Mouse (Mus musculus): ENCODE measurements around the gene Cmip. TPM values are rescaled to one million over a fixed set of nuclear protein-coding genes. Genes with fewer than 3 reads are reported as not detected.

The Cmip gene
- polyA plus RNA-seq, 1 experiment from 2014 or later, result 47.1 TPM

DNA sequence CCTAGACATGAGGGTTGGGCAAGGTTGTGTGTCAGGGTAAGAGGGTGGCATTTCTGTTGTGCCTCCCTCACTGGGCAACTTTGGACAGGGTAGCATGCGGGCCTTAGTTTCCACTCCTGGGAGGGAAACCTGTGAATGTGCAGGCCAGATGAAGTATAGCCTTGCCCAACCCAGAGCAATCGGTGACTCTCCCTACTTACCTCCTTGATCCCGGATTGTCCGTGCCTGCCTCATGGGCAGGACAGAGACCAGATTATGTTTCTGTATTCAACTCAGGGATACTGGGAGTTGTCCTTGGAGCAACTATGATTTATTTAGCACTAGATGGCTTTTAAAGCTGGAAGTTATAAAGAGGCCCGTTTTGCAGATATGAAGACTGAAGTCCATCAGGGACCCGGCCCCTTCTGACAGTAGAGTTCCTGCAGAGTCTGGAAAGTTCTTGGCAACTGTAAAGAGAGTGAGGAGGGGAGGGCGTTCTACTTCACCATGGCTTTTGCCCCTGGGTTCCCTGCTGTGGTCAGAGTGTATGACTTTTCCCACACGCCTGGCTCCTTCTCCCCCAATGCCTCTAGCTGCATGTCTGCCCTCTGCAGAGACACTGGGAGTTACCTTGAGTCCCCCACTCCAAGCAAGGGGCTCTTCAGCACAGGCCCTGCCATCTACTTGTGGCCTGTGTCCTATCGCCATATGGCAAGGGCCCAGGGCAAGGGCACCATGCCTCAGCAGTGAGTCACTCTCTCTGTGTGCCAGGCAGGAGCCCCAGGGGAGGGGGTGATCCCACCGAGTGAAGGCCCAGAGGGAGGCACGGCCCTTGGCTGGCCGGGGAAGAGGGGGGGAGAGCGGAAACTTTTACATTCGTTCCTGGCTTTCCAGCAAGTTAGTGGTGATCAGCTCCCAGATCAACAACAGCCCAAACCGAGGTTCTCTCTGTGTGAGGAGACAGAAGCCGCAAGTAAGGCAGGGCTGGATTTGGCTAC lies 100.9 kb downstream of the Cmip start:
- TF ChIP-seq CTCF (IDR thresholded peaks at IDR 0.05; ENCODE audit: low read depth), result no peak
- peaks cover 8% of the 10 kb centered on the region; the same call in 1 of the 2 replicates for H3K36me3 ChIP-seq (ENCODE audit: control insufficient read depth, insufficient read depth)
- H3K4me1 ChIP-seq (replicated peaks; ENCODE audit: control insufficient read depth, insufficient read depth, low read length), result peaks cover 33% of the 10 kb centered on the region
- H3K27ac ChIP-seq (ENCODE audit: low read depth, low read length), result peak overlapping the region; percentile 83
- H3K9me3 ChIP-seq (ENCODE audit: control insufficient read depth), result no peaks in the 10 kb centered on the region
- no peak overlapping the region for H3K4me3 ChIP-seq (ENCODE audit: low read depth, low read length)
- no peaks in the 10 kb centered on the region for H3K27me3 ChIP-seq (replicated peaks; ENCODE audit: control insufficient read depth, insufficient read depth, low read length)
- WGBS, result 61% methylated on average over 16 of the region's 16 CpGs
- H3K4me2 ChIP-seq (replicated peaks; ENCODE audit: low read depth), result peak overlapping the region; percentile 17; the same call in 1 of the 2 replicates
- peak; percentile 50 for ATAC-seq
- H3K9ac ChIP-seq (ENCODE audit: low read depth, low read length), result no peak overlapping the region

GRCm38 (mm10) chr8:117360172-117360930 lies 103.5 kb downstream of the Cmip start:
- Histone ChIP-seq H3K9me3 (ENCODE audit: control insufficient read depth) (no peaks in the 10 kb centered on the region), H3K4me1 (replicated peaks; ENCODE audit: control insufficient read depth, insufficient read depth, low read length) (peaks cover 33% of the 10 kb centered on the region), H3K27ac (ENCODE audit: low read depth, low read length) (no peak overlapping the region), H3K4me2 (replicated peaks; ENCODE audit: low read depth) (no peak overlapping the region), H3K27me3 (replicated peaks; ENCODE audit: control insufficient read depth, insufficient read depth, low read length) (no peaks in the 10 kb centered on the region), H3K36me3 (ENCODE audit: control insufficient read depth, insufficient read depth) (peaks cover 7% of the 10 kb centered on the region; the same call in 1 of the 2 replicates), H3K9ac (ENCODE audit: low read depth, low read length) (no peak overlapping the region), H3K4me3 (ENCODE audit: low read depth, low read length) (no peak overlapping the region)
- no peak for TF ChIP-seq CTCF (IDR thresholded peaks at IDR 0.05; ENCODE audit: low read depth)
- 83% methylated on average over 3 of the region's 3 CpGs for WGBS
- ATAC-seq, result no peak

DNA sequence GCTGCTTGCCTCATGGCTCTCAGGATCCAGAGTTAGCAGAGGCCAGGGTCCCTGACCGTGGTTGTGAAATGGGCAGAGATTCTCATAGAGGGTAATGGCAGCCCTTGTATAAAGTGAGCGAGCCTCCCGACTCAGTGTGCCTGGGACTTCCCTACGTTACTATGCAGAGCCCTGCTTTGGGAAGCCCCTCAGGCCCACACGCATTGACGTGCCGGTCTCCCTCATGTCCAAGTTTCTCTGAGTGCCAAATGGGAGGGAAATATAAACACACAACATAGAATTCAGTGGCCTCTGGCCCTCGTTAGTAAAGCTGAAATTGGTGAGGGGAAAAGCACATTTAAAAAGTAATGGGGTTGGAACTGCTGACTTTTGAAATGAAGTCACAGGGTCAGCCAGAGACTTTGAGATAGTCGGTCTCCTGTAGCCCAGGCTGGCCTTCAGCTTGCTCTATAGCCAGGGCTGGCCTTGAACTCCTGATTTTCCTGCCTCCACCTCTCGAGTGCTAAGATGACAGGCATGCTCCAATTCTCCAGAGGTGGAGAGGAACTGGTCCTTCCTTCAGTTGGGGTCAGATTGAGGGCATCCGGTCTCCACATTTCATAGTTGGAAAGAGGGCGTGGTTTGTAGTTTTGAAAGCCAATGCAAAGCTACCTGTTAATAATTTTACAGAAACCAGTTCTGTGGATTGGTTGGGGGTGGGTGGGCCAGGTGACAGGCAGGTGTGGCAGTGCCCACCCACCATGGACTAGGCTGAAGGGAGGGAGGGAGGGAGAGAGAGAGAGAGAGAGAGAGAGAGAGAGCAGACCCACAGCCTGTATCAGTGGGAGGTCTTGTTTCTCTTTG lies 105.0 kb downstream of the Cmip start:
- Histone ChIP-seq H3K9me3 (ENCODE audit: control insufficient read depth) (no peaks in the 10 kb centered on the region), H3K9ac (ENCODE audit: low read depth, low read length) (no peak overlapping the region), H3K4me3 (ENCODE audit: low read depth, low read length) (no peak overlapping the region), H3K27me3 (replicated peaks; ENCODE audit: control insufficient read depth, insufficient read depth, low read length) (no peaks in the 10 kb centered on the region), H3K36me3 (ENCODE audit: control insufficient read depth, insufficient read depth) (0 out of 2 replicates have a peak, but pooled peaks cover 4% of the 10 kb centered on the region), H3K4me2 (replicated peaks; ENCODE audit: low read depth) (no peak overlapping the region), H3K27ac (ENCODE audit: low read depth, low read length) (no peak overlapping the region), H3K4me1 (replicated peaks; ENCODE audit: control insufficient read depth, insufficient read depth, low read length) (peaks cover 21% of the 10 kb centered on the region)
- 50% methylated on average over 12 of the region's 12 CpGs for WGBS
- ATAC-seq, result no peak
- TF ChIP-seq CTCF (IDR thresholded peaks at IDR 0.05; ENCODE audit: low read depth), result no peak

DNA sequence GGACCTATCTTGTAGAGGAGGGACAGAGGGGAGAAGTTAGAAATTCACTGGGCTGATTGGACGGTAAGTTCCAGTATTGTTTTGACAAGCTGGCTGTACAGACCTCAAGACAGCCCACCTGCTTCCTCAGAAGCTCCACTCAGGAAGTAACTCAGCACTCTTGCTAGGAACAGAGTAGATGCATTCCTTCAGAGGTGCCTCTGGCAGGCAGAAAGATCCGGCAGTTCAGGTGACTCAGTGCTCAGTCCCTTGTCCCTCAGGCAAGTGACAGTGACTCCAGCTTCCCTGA lies 105.5 kb downstream of the Cmip start:
- H3K4me1 ChIP-seq (replicated peaks; ENCODE audit: control insufficient read depth, insufficient read depth, low read length), result peaks cover 17% of the 10 kb centered on the region
- H3K9me3 ChIP-seq (ENCODE audit: control insufficient read depth), result no peaks in the 10 kb centered on the region
- no peak overlapping the region for H3K27ac ChIP-seq (ENCODE audit: low read depth, low read length)
- no peak for TF ChIP-seq CTCF (IDR thresholded peaks at IDR 0.05; ENCODE audit: low read depth)
- no peak for ATAC-seq
- no peak overlapping the region for H3K9ac ChIP-seq (ENCODE audit: low read depth, low read length)
- no peaks in the 10 kb centered on the region for H3K27me3 ChIP-seq (replicated peaks; ENCODE audit: control insufficient read depth, insufficient read depth, low read length)
- H3K4me2 ChIP-seq (replicated peaks; ENCODE audit: low read depth), result no peak overlapping the region
- 0 out of 2 replicates have a peak, but pooled peaks cover 4% of the 10 kb centered on the region for H3K36me3 ChIP-seq (ENCODE audit: control insufficient read depth, insufficient read depth)
- WGBS, result 10% methylated on average over 2 of the region's 2 CpGs
- no peak overlapping the region for H3K4me3 ChIP-seq (ENCODE audit: low read depth, low read length)

- Histone ChIP-seq H3K4me3 (ENCODE audit: low read depth, low read length) (no peak overlapping the region), H3K9me3 (ENCODE audit: control insufficient read depth) (no peaks in the 10 kb centered on the region), H3K9ac (ENCODE audit: low read depth, low read length) (no peak overlapping the region), H3K4me1 (replicated peaks; ENCODE audit: control insufficient read depth, insufficient read depth, low read length) (peaks cover 17% of the 10 kb centered on the region), H3K27me3 (replicated peaks; ENCODE audit: control insufficient read depth, insufficient read depth, low read length) (no peaks in the 10 kb centered on the region), H3K4me2 (replicated peaks; ENCODE audit: low read depth) (no peak overlapping the region), H3K27ac (ENCODE audit: low read depth, low read length) (no peak overlapping the region), H3K36me3 (ENCODE audit: control insufficient read depth, insufficient read depth) (no peaks in the 10 kb centered on the region)
- no peak for TF ChIP-seq CTCF (IDR thresholded peaks at IDR 0.05; ENCODE audit: low read depth)
- WGBS, result 47% methylated on average over 10 of the region's 10 CpGs
- ATAC-seq, result no peak
Observed at GRCm38 (mm10) chr8:117363291-117363690, 106.4 kb downstream of the Cmip start.
